Mouse (Mus musculus) cerebellum, adult 2 months (tissue): ENCODE results near the gene Fryl. TPM values are rescaled to one million over a fixed set of nuclear protein-coding genes. Genes with fewer than 3 reads are reported as not detected.

Experiments
- DNase-seq, 2 experiments: peaks; one replicate each; pipeline ENCODE4 v3.0.0; 2021
- H3K27ac ChIP-seq: fragments of 200-500 bp; 2 replicates; pipeline ENCODE4 v1.5.1; 2012; ENCODE audit warnings: low read length, control low read depth, inconsistent platforms; ENCODE audit not compliant: insufficient read depth
- H3K27me3 ChIP-seq: fragments of 200-500 bp; 2 replicates; pipeline ENCODE4 v1.6.1; 2012; ENCODE audit warnings: inconsistent platforms, mild to moderate bottlenecking, low read length, moderate library complexity; ENCODE audit not compliant: control insufficient read depth, insufficient read depth
- H3K4me1 ChIP-seq: fragments of 200-500 bp; 2 replicates; pipeline ENCODE4 v1.6.1; 2011; ENCODE audit warnings: low read length; ENCODE audit not compliant: control insufficient read depth, insufficient read depth
- H3K4me3 ChIP-seq: fragments of 200-500 bp; replicated peaks from 2 replicates; pipeline ENCODE3; 2011; ENCODE audit warnings: mild to moderate bottlenecking, low read depth, low read length, control low read depth; ENCODE audit not compliant: insufficient read depth
- CTCF ChIP-seq: fragments of 200-500 bp; IDR thresholded peaks from 2 replicates; pipeline ENCODE4 v1.5.1; 2011; ENCODE audit warnings: low read depth, mild to moderate bottlenecking, control low read depth, low read length, moderate library complexity, borderline replicate concordance; ENCODE audit not compliant: insufficient read depth
- POLR2A ChIP-seq: fragments of 200-500 bp; IDR thresholded peaks from 2 replicates; pipeline ENCODE4 v1.6.1; 2011; ENCODE audit warnings: low read length, control low read depth, borderline replicate concordance; ENCODE audit not compliant: insufficient read depth
- WGBS: fragments of 180-500 bp; shearing (Covaris S2); methylation state at CpG from one replicate; pipeline ENCODE4 v1.1.7; 2018; 5-methylcytosine and 5-hydroxymethylcytosine counted together
- polyA plus RNA-seq: library from polyadenylated mRNA; depleted of rRNA; stranded (reverse); fragments of >200 nt; gene quantifications from 2 replicates; pipeline ENCODE4 v1.2.3, GENCODE M21; 2012

Fryl gene
- polyA plus RNA-seq, 1 experiment = 60.2 TPM

DNA sequence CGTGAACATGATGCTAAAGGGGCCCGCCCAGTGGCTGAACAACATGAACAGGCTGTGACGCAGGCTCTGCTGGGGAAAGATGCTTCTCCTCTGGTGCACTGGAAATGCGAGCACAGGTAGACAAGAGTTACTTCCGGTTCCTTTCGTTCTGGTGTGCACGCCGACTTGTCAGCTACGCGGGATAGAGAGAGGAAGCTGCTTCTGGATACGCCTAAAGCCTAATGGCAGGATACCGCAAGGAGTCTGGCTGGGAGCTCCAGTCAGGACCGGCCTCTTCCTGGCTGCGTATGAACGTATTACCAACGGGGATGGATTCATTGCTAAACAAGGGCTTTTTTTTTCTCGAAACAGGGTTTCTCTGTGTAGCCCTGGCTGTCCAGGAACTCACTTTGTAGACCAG lies 167.3 kb downstream of the Fryl start:
- no peak for DNase-seq
- no peaks in the 10 kb centered on the region for H3K4me1 ChIP-seq
- no peaks in the 10 kb centered on the region for H3K27me3 ChIP-seq
- TF ChIP-seq CTCF (no peak), POLR2A (no peak)
- H3K27ac ChIP-seq = no peak overlapping the region
- no peak overlapping the region for H3K4me3 ChIP-seq
- WGBS = 94% methylated on average over 17 of the region's 17 CpGs

DNA sequence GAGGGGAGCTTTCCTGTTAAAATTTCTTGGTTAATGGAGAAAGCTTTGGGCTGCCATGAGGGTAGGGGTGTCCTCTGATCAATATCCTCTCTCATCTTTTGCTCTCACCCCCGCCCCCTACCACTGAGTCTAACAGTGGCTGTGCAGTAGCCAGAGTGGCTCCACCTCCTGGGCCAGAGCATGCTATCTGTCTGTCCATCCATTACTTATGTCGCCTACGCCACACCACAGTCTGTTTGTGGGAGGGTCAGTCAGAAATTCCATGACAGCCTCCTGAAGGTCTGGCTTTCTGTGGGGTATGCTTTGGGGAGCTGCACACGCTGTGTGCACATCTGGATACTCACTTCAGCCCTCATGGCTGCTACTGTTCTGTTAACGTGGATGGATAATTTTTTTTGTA lies 174.9 kb downstream of the Fryl start:
- 91% methylated on average over 5 of the region's 5 CpGs for WGBS
- Histone ChIP-seq H3K27ac (no peak overlapping the region), H3K4me3 (no peak overlapping the region)

DNA sequence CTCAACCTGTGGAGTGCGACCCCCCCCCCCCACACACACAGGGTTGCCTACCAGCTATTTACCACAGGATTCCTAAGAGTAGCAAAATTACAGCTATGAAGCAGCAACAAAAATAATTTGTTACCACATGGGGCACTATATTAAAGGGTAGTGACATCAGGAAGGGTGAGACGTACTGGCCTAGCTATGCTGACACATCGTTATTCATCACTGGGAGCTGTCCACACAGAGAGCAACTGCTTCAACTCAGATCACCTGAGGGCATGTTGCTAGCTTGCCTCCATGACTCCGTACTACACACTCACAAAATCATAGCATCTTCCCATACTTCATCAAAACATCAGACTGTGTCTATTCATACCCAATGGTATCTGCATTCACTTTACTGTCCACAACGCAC lies 176.6 kb downstream of the Fryl start:
- 88% methylated on average over 5 of the region's 5 CpGs for WGBS
- TF ChIP-seq POLR2A (no peak), CTCF (no peak)
- DNase-seq = no peak
- no peak overlapping the region for H3K27ac ChIP-seq
- no peak overlapping the region for H3K4me3 ChIP-seq
- no peaks in the 10 kb centered on the region for H3K27me3 ChIP-seq
- H3K4me1 ChIP-seq = no peaks in the 10 kb centered on the region

More for the DNA sequence above, 174.9 kb downstream of the Fryl start:
- Histone ChIP-seq H3K27me3 (no peaks in the 10 kb centered on the region), H3K4me1 (no peaks in the 10 kb centered on the region)
- no peak for DNase-seq
- TF ChIP-seq POLR2A (no peak), CTCF (no peak)

DNA sequence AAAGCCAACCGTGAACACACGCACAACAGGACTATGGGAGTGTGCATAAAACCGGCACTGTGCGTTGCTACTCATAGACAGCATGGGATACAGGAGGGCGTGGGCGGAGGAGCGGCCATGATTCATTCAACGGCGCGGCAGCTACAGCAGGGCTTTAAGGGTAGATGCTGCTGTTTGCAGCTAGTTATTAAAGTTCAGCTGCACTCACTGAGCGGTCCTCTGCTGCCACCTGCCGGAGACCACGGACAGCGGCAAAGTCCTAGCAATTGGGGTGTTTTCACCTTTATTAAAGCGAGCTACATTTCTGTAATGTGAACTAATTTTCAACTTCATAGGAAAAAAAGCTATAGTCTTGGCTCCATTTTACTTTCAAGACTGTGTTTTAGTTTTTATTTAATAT lies 185.1 kb downstream of the Fryl start:
- no peak overlapping the region for H3K27ac ChIP-seq
- no peaks in the 10 kb centered on the region for H3K4me1 ChIP-seq
- TF ChIP-seq POLR2A (no peak), CTCF (peak; percentile 91)
- H3K4me3 ChIP-seq = no peak overlapping the region
- H3K27me3 ChIP-seq = no peaks in the 10 kb centered on the region
- peak; percentile 59 to 70 for DNase-seq
- 18% methylated on average over 15 of the region's 15 CpGs for WGBS

DNA sequence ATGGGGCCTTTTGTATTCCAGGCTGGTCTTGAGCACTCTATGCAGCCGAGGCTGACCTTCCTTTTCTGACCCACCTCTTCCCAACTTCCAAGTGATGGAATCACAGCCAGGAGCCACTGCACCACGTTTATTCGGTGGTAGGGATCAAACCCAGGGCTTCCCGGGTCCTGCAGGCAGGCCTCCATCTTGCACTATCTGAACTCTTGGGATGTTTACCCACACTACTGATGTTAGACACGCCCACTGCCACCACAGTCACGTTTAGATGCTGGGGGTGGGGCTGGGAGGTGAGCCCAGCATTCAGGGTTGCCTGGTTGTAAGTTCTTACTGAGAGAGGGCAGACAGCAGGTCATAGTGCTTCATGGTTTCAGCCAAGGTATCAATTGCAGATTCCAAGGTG lies 189.5 kb downstream of the Fryl start:
- H3K4me3 ChIP-seq = no peak overlapping the region
- DNase-seq = no peak
- TF ChIP-seq POLR2A = no peak
- TF ChIP-seq CTCF = no peak
- H3K27ac ChIP-seq = no peak overlapping the region
- H3K27me3 ChIP-seq = no peaks in the 10 kb centered on the region
- no peaks in the 10 kb centered on the region for H3K4me1 ChIP-seq
- WGBS = 60% methylated on average over 6 of the region's 6 CpGs

DNA sequence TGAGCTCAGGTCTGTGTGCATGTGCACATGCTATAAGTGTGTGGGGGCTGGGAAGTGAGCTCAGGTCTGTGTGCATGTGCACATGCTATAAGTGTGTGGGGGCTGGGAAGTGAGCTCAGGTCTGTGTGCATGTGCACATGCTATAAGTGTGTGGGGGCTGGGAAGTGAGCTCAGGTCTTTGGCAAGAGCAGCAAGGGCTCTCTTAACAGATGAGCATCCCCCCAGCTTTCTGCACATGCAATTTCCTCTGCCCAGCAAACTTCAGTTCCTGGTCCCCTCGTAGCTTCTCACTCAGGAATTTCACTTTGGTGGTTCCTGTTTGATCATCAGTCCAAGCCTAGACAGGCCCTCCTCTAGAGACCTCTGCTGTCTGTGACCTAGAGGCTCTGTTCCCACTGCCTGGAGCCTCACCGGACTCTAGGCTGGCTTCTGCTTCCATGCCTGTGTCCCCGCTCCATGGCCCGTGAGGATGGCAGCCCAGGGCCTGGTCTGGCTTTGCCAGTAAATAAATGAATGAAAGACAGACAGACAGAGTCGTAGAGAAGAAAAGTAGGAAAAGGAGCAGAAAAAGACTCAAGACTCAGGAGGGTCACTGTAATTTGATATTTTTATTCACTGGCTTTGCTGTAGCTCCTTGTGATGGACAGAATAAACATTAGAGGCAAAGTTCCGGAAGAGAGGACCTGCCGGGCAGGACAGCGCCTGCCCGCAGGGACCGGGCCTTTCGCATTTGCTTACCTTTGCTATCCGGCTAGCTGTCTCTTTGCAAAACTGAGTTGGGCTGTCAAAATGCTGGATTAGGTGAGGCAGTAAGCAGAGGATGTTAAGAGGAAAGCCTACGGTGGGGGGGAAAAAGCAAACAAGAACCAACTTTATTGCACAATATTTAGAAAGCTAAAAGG lies 192.4 kb downstream of the Fryl start:
- H3K4me1 ChIP-seq = no peaks in the 10 kb centered on the region
- WGBS = 82% methylated on average over 13 of the region's 13 CpGs
- TF ChIP-seq POLR2A = no peak
- no peak for TF ChIP-seq CTCF
- DNase-seq = no peak
- H3K27me3 ChIP-seq = no peaks in the 10 kb centered on the region
- H3K4me3 ChIP-seq = no peak overlapping the region
- no peak overlapping the region for H3K27ac ChIP-seq

DNA sequence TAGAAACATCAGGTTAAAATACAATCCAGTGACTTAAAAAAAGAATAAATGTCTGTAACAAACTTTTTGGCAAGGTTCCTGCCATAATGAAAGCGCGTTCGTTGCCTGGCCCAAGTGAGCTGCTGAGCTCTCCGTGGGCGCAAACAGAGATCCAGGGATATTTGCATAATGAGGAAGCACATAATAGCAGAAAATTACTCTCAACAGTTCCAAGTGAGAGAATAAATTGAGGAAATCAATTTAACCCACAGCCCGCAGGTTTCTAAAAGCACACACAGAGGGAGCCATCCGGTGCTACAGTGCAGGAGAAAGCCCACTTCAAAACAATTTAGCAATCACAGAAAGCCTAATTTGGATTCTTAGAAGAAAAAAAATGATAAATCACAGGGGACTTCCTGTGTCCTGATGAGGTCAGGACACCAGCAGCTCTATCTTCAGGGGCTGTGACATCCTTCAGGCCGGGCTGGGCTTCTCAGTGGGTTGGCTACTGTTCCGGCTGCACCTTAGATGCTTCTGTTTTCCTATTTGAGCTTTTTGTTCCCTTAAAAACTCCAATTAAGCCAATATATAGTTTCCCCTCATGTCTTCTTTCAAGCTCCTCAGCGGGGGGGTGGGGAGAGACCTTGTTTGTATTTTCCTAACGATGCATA lies 194.8 kb downstream of the Fryl start:
- TF ChIP-seq POLR2A (no peak), CTCF (no peak)
- WGBS = 40% methylated on average over 11 of the region's 11 CpGs
- H3K4me1 ChIP-seq = no peaks in the 10 kb centered on the region
- no peak overlapping the region for H3K4me3 ChIP-seq
- no peak for DNase-seq
- H3K27me3 ChIP-seq = no peaks in the 10 kb centered on the region
- no peak overlapping the region for H3K27ac ChIP-seq

DNA sequence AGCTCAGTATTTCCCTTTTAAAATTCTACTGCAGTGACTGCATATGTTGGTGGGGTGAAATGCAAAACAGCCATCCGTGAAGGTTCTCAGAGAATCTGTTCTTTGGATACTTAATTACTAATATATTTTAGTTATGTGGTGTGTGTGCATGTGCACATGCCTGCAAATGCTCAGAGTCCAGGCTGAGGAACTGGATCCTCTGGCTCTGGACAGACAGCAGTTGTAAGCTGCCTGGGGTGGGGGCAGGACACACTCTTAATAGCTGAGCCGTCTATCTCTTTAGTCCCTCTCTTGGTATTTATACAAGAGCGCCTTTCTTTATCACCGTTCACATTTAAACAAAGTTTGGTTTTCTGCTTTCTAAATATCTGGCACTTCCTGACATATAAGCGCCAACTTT lies 199.5 kb downstream of the Fryl start:
- TF ChIP-seq CTCF (no peak), POLR2A (no peak)
- no peak for DNase-seq
- WGBS = 96% methylated on average over 5 of the region's 5 CpGs
- Histone ChIP-seq H3K27me3 (no peaks in the 10 kb centered on the region), H3K27ac (no peak overlapping the region), H3K4me1 (no peaks in the 10 kb centered on the region), H3K4me3 (no peak overlapping the region)
